Mouse (Mus musculus) spleen, adult 2 months (tissue): ENCODE measurements around the gene Prr32. TPM values are rescaled to one million over a fixed set of nuclear protein-coding genes. Genes with fewer than 3 reads are reported as not detected.

ENCODE experiments used
- DNase-seq, 2 experiments: peaks; one replicate each; pipeline versions ENCODE4 v3.0.0 to v3.0.0-alpha.2; 2012 to 2021; ENCODE audit warnings: low spot score in 2 of 2, low read depth in 1 of 2
- H3K27ac ChIP-seq: fragments of 200-500 bp; 2 replicates; pipeline ENCODE4 v1.5.1; 2012; ENCODE audit warnings: low read length, inconsistent platforms; ENCODE audit not compliant: insufficient read depth
- H3K27me3 ChIP-seq: fragments of 200-500 bp; 2 replicates; pipeline ENCODE4 v1.6.1; 2012; ENCODE audit warnings: mild to moderate bottlenecking, moderate library complexity, low read length, inconsistent platforms; ENCODE audit not compliant: control insufficient read depth, insufficient read depth
- H3K36me3 ChIP-seq: fragments of 200-500 bp; 2 replicates; pipeline ENCODE4 v1.6.1; 2012; ENCODE audit warnings: mild to moderate bottlenecking, low read length, inconsistent platforms; ENCODE audit not compliant: control insufficient read depth, insufficient read depth
- H3K4me1 ChIP-seq: fragments of 200-500 bp; 2 replicates; pipeline ENCODE4 v1.6.1; 2011; ENCODE audit warnings: inconsistent platforms; ENCODE audit not compliant: control insufficient read depth, insufficient read depth, insufficient read length
- H3K4me3 ChIP-seq: fragments of 200-500 bp; 2 replicates; pipeline ENCODE4 v1.5.1; 2011; ENCODE audit warnings: mild to moderate bottlenecking, inconsistent platforms; ENCODE audit not compliant: insufficient read depth, insufficient read length; ENCODE audit errors: extremely low read depth
- CTCF ChIP-seq: fragments of 200-500 bp; IDR thresholded peaks from 2 replicates; pipeline ENCODE4 v1.5.1; 2011; ENCODE audit warnings: mild to moderate bottlenecking, inconsistent platforms; ENCODE audit not compliant: insufficient read depth, insufficient read length, insufficient replicate concordance; ENCODE audit errors: extremely low read depth
- POLR2A ChIP-seq: fragments of 200-500 bp; IDR thresholded peaks from 2 replicates; pipeline ENCODE4 v1.6.1; 2011; ENCODE audit warnings: low read depth, low read length, inconsistent platforms
- WGBS: fragments of 180-500 bp; shearing (Covaris S2); methylation state at CpG from one replicate; pipeline ENCODE4 v1.1.7; 2018; 5-methylcytosine and 5-hydroxymethylcytosine counted together
- polyA plus RNA-seq: library from polyadenylated mRNA; depleted of rRNA; stranded (reverse); fragments of >200 nt; gene quantifications from 2 replicates; pipeline ENCODE4 v1.2.3, GENCODE M21; 2012; rRNA removed

Prr32 gene
- polyA plus RNA-seq, result not detected in 2 replicates

DNA sequence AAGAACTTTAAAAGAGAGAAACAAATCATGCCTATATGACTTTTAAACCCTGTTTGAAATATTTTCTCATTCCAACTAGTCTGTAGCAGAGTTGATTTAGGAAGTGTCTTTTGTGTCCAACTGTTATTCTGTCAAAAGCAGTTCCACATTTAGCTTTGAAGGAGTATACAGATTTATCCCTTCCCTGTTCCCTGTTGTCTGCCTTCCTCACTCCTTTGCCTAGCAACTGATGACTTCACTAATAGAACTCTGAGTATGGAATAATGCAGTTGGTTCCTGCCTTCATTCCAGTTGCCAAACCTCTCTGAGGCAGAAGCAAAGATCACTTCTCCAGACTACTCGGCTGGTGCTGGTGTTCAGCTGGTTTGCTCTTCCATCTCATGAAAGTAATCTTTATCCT lies at the start of gene Prr32:
Prr32 (plus strand) TSS at position 301 of the 400 bp plus-strand sequence.
- WGBS, result 84% methylated on average over 1 of the region's 1 CpGs
- no peak for DNase-seq
- Histone ChIP-seq H3K36me3 (no peaks in the 10 kb centered on the region), H3K27ac (no peak within 1 kb of the TSS), H3K27me3 (no peaks in the 10 kb centered on the region), H3K4me3 (no peak within 1 kb of the TSS), H3K4me1 (no peaks in the 10 kb centered on the region)
- TF ChIP-seq CTCF, result no peak
- no peak for TF ChIP-seq POLR2A
